In the genomic region with DNA sequence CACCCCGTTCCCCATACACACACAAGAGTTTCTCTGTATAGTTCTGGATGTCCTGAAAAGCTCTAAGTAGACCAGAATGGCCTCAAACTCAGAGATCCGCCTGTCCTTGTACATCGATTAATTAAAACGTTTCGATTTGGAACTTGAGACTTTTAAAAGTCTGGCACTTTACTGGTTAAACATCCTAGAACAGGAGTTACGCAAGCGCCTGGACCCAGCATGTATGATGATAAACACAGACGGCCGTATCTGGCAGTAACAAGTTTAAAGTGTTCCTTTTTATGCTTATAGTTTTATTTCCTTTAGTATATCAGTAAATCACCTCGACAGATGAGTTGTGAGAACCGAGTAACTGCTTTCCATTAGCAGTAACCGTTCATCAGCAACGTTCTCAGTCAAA, we compare ENCODE assay signal across 9 mouse cellular contexts. TPM values are rescaled to one million over a fixed set of nuclear protein-coding genes. Genes with fewer than 3 reads are reported as not detected.
DNase-seq lines count a peak whose midpoint lies in the region; ATAC-seq and TF ChIP-seq lines count a peak whose summit lies in the region.
"Had no signal": no experiment of that assay in that cellular context is flagged by ENCODE, and none has a peak within 500 bp of the region (broad histone marks: within the 10 kb centered on the region; RNA-seq: fewer than 3 reads in every experiment).

No protein-coding gene starts in this region.

- peak overlapping the region; percentile 100 for H3K27ac ChIP-seq in layer of hippocampus, adult 2 months
- H3K27ac ChIP-seq in hindbrain, embryonic 16.5 days (ENCODE audit: low read depth, low read length), result peak overlapping the region; percentile 99; the same call in 1 of the 2 replicates
- no peak overlapping the region for H3K27ac ChIP-seq in midbrain, embryonic 11.5 days (ENCODE audit: low read depth, low read length)

- TF ChIP-seq CTCF in layer of hippocampus, adult 2 months (conservative IDR thresholded peaks at IDR 0.05), result no peak

- peak overlapping the region; percentile 92 for H3K9ac ChIP-seq in hindbrain, embryonic 16.5 days (ENCODE audit: low read depth, low read length)
- peak overlapping the region; percentile 99 for H3K9ac ChIP-seq in midbrain, embryonic 11.5 days (ENCODE audit: low read length)

- no peaks in the 10 kb centered on the region for H3K27me3 ChIP-seq in hindbrain, embryonic 16.5 days (replicated peaks; ENCODE audit: control insufficient read depth, insufficient read depth, low read length)
- no peaks in the 10 kb centered on the region for H3K27me3 ChIP-seq in midbrain, embryonic 11.5 days (ENCODE audit: control insufficient read depth, insufficient read depth, low read length)

- no peaks in the 10 kb centered on the region for H3K36me3 ChIP-seq in hindbrain, embryonic 16.5 days (ENCODE audit: control insufficient read depth, insufficient read depth, low read length)
- H3K36me3 ChIP-seq in midbrain, embryonic 11.5 days (ENCODE audit: control insufficient read depth, insufficient read depth, low read length), result 0 out of 2 replicates have a peak, but pooled peaks cover 3% of the 10 kb centered on the region

- peak; percentile 3; the same call in 1 of the 2 replicates for ATAC-seq in common myeloid progenitor, adult 5-6 weeks (replicated peaks; ENCODE audit: low read depth, poor library complexity, severe bottlenecking)
- ATAC-seq in hindbrain, embryonic 16.5 days, result no peak
- ATAC-seq in midbrain, embryonic 11.5 days (ENCODE audit: low FRiP score), result no peak

- H3K4me2 ChIP-seq in hindbrain, embryonic 16.5 days (ENCODE audit: low read length), result peak overlapping the region; percentile 96
- peak overlapping the region; percentile 94 for H3K4me2 ChIP-seq in midbrain, embryonic 11.5 days

- H3K4me1 ChIP-seq in hindbrain, embryonic 16.5 days (ENCODE audit: control insufficient read depth, insufficient read depth, low read depth, low read length), result peaks cover 15% of the 10 kb centered on the region
- peaks cover 13% of the 10 kb centered on the region; the same call in 1 of the 2 replicates for H3K4me1 ChIP-seq in midbrain, embryonic 11.5 days (ENCODE audit: control insufficient read depth, insufficient read depth, low read length)

- DNase-seq in layer of hippocampus, adult 2 months (ENCODE audit: low spot score in 2 of 2), result no peak
- no peak for DNase-seq in layer of hippocampus, adult 9-11 months
- DNase-seq in midbrain, embryonic 11.5 days (ENCODE audit: low spot score, missing footprints), result no peak
- no peak for DNase-seq in left cerebral cortex, adult 8-10 months (ENCODE audit: low spot score in 2 of 2)
- no peak for DNase-seq in embryo, embryonic 10 days (ENCODE audit: low spot score)
- no peak for DNase-seq in cerebellum, postnatal 25 days

- no peaks in the 10 kb centered on the region for H3K9me3 ChIP-seq in hindbrain, embryonic 16.5 days (ENCODE audit: control insufficient read depth, low read length)
- no peaks in the 10 kb centered on the region for H3K9me3 ChIP-seq in midbrain, embryonic 11.5 days (ENCODE audit: control insufficient read depth, low read length)

- 1% methylated on average over 13 of the region's 13 CpGs for WGBS in hindbrain, embryonic 16.5 days
- 2% methylated on average over 13 of the region's 13 CpGs for WGBS in midbrain, embryonic 11.5 days

- peak overlapping the region; percentile 98 for H3K4me3 ChIP-seq in layer of hippocampus, adult 2 months
- peak overlapping the region; percentile 78 for H3K4me3 ChIP-seq in hindbrain, embryonic 16.5 days (ENCODE audit: low read length)
- peak overlapping the region; percentile 95 for H3K4me3 ChIP-seq in midbrain, embryonic 11.5 days (ENCODE audit: low read depth, low read length)

RNA-seq across cellular contexts. Expression of a gene that starts 1.4 kb away (rescaled TPM):
- 100 to 1,000 TPM; 429 to 442 TPM for total RNA-seq in layer of hippocampus, adult 2 months (2021)
- total RNA-seq in common myeloid progenitor, adult 5-6 weeks (2017), result 262 and 283 TPM in 2 replicates
- 538 and 570 TPM in 2 replicates for polyA plus RNA-seq in hindbrain, embryonic 16.5 days (2015; fragmentation: Nextera tagmentation; extraction: Ambion mirVana)
- 573 and 605 TPM in 2 replicates for polyA plus RNA-seq in midbrain, embryonic 11.5 days (2014; fragmentation: Nextera tagmentation; extraction: Ambion mirVana)
- total RNA-seq in left cerebral cortex, adult 8-10 months (2022), result 100 to 1,000 TPM; 436 to 462 (median 449) TPM

RNA-seq across cellular contexts. Expression of a gene that starts 49.7 kb away (rescaled TPM):
- total RNA-seq in layer of hippocampus, adult 2 months (2021), result under 1 TPM; 0.59 to 0.97 TPM
- not detected in 2 replicates for total RNA-seq in common myeloid progenitor, adult 5-6 weeks (2017)
- polyA plus RNA-seq in hindbrain, embryonic 16.5 days (2015; fragmentation: Nextera tagmentation; extraction: Ambion mirVana), result 4.9 and 9.4 TPM in 2 replicates
- 11.4 and 11.5 TPM in 2 replicates for polyA plus RNA-seq in midbrain, embryonic 11.5 days (2014; fragmentation: Nextera tagmentation; extraction: Ambion mirVana)
- total RNA-seq in left cerebral cortex, adult 8-10 months (2022), result under 1 TPM; 0.09 to 0.46 (median 0.31) TPM
- total RNA-seq: neutrophil, adult 5-6 weeks had no signal

RNA-seq across cellular contexts. Expression of a gene that starts 59.2 kb away (rescaled TPM):
- 10 to 100 TPM; 13.7 to 16.0 TPM for total RNA-seq in layer of hippocampus, adult 2 months (2021)
- total RNA-seq in common myeloid progenitor, adult 5-6 weeks (2017), result 8.8 and 19.2 TPM in 2 replicates
- 32.2 and 40.1 TPM in 2 replicates for polyA plus RNA-seq in hindbrain, embryonic 16.5 days (2015; fragmentation: Nextera tagmentation; extraction: Ambion mirVana)
- 6.0 and 6.7 TPM in 2 replicates for polyA plus RNA-seq in midbrain, embryonic 11.5 days (2014; fragmentation: Nextera tagmentation; extraction: Ambion mirVana)
- total RNA-seq in left cerebral cortex, adult 8-10 months (2022), result 10 to 100 TPM; 16.2 to 42.2 (median 32.4) TPM
